Mouse (Mus musculus): ENCODE results near the gene Zfc3h1.

DNA sequence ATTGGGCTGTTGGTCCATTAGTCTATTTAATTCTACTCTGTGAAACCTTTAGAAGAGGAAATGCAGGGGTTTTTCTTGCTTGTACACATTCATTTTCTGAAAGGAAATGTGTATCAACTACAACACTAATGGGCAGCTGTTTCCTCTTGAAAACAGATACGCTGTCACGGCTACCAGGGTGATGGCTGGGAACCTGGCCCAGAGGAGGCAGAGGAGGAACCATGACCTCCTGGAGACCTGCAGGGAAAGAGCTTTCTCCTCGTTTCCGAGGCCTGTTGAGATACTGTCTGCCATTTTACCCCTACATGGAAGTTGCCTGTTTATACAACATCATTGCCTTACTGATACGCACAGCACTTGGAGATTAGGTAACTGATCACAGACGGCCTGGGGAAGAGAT is 81.0 kb downstream of the Zfc3h1 start:
- no peak for TF ChIP-seq USF1 (IDR thresholded peaks at IDR 0.05; ENCODE audit: low read depth, low read length)
- no peak for TF ChIP-seq SIN3A (IDR thresholded peaks at IDR 0.05; ENCODE audit: low read length)
